Mouse (Mus musculus) gastrocnemius, postnatal 4 days (tissue): Measurements from ENCODE around the gene Crabp2. TPM values are rescaled to one million over a fixed set of nuclear protein-coding genes. Genes with fewer than 3 reads are reported as not detected.

Experiments used
- DNase-seq, 2 experiments: peaks; one replicate each; pipeline ENCODE4 v3.0.0; 2021 to 2022; ENCODE audit warnings: low spot score in 2 of 2, mixed read lengths in 2 of 2
- total RNA-seq, 2 experiments: library from RNA; stranded (reverse); gene quantifications; 2 replicates each; pipeline ENCODE4 v1.2.3; 2021

The Crabp2 gene
- total RNA-seq, 2 experiments from 2014 or later: 1.3 to 2.2 TPM

GRCm38 (mm10) chr3:87924996-87925395, 23.5 kb upstream of the Crabp2 start:
- no peak for DNase-seq

GRCm38 (mm10) chr3:87927452-87927851, 21.0 kb upstream of the Crabp2 start:
- no peak for DNase-seq

- DNase-seq: no peak
These were observed 19.0 kb upstream of the Crabp2 start for GRCm38 (mm10) chr3:87929341-87930077.

- DNase-seq: peak; percentile 94 to 97
These were observed 18.2 kb upstream of the Crabp2 start, which contains the start of the genes Isg20l2 and Rrnad1 for GRCm38 (mm10) chr3:87930078-87930795. TSS of gene Isg20l2 (plus strand) at chr3:87930314. TSS of gene Rrnad1 (minus strand) at chr3:87930717.

GRCm38 (mm10) chr3:87934026-87934425, 14.4 kb upstream of the Crabp2 start:
- DNase-seq: no peak

- DNase-seq: no peak
These were observed 14.0 kb upstream of the Crabp2 start for GRCm38 (mm10) chr3:87934501-87934900.

- DNase-seq: no peak
These were observed 13.3 kb upstream of the Crabp2 start for GRCm38 (mm10) chr3:87935201-87935600.

- peak; percentile 82 to 87 for DNase-seq
These were observed 12.7 kb upstream of the Crabp2 start for GRCm38 (mm10) chr3:87935776-87936175.

GRCm38 (mm10) chr3:87940611-87941010, 7.9 kb upstream of the Crabp2 start:
- DNase-seq: no peak

GRCm38 (mm10) chr3:87942471-87942870, 6.0 kb upstream of the Crabp2 start:
- DNase-seq: no peak

GRCm38 (mm10) chr3:87943586-87943985, 4.9 kb upstream of the Crabp2 start:
- DNase-seq: no peak

- DNase-seq: peak in 1 of 2 experiments; percentile 43
These were observed 3.4 kb upstream of the Crabp2 start for GRCm38 (mm10) chr3:87944838-87945600.

GRCm38 (mm10) chr3:87945781-87946540, 2.5 kb upstream of the Crabp2 start:
- DNase-seq: no peak

GRCm38 (mm10) chr3:87946541-87946860, 2.0 kb upstream of the Crabp2 start:
- DNase-seq: no peak

- no peak for DNase-seq
These were observed 1.2 kb upstream of the Crabp2 start for GRCm38 (mm10) chr3:87947056-87947810.

- no peak for DNase-seq
These were observed 661 bp upstream of the Crabp2 start for GRCm38 (mm10) chr3:87947811-87948199.

- no peak for DNase-seq
These were observed 944 bp downstream of the Crabp2 start for GRCm38 (mm10) chr3:87949266-87949954.

- DNase-seq: no peak
These were observed 1.6 kb downstream of the Crabp2 start for GRCm38 (mm10) chr3:87949955-87950515.

- DNase-seq: no peak
These were observed 3.5 kb downstream of the Crabp2 start for GRCm38 (mm10) chr3:87951946-87952345.
